Comparison of ENCODE assay signal across 1 mouse cellular context in genomic region chr11:109441119-109441518, GRCm38 (mm10).
TF ChIP-seq lines count a peak whose summit lies in the region.

No protein-coding gene starts in this region.

TF ChIP-seq in MEL, 35 proteins besides CTCF, POLR2A, EP300 and RAD21 (continued from another document):
- TF ChIP-seq ETS1 (IDR thresholded peaks at IDR 0.05; ENCODE audit: low read depth, low read length): 0 out of 2 replicates have a peak, but pooled peaks have one; percentile 30
